Mouse (Mus musculus): ENCODE measurements around the gene Angptl1. TPM values are rescaled to one million over a fixed set of nuclear protein-coding genes. Genes with fewer than 3 reads are reported as not detected.

Gene Angptl1
- total and polyA plus RNA-seq, 3 experiments: 0.08 to 0.23 TPM; not detected in 1

DNA sequence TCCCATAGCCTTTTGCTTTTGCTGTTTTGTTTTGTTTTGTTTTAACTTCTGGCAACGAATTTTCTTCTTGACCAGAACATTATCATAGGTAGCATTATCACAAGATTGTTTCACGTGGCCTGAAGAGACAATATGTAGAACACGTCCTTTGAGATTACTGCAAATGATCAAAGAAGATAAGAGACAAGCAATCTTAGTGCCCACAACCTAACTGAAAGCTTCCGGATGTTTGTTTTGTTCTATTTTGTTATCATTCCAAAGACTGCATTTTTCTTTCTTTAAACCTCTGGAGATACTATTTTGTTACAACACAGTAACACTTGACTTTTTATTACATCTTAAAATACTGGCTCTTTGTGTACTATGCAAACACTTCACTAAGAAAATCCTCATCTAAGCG is 31.7 kb downstream of the Angptl1 start:
- DNase-seq (ENCODE audit: extremely low read depth): no peak
- dilution Hi-C loops (cut with MboI; ENCODE audit: extremely low pct_ligation_motif_present, extremely low pct_unique_long_range_greater_than_20kb, low sequenced_read_pairs): no loop called here
- Histone ChIP-seq H3K9me3 (replicated peaks; ENCODE audit: low read length) (no peaks in the 10 kb centered on the region), H3K4me2 (ENCODE audit: insufficient read depth, low read depth, poor library complexity, severe bottlenecking) (no peak overlapping the region), H3K27ac (ENCODE audit: insufficient read depth, low read depth) (no peak overlapping the region), H3K27me3 (replicated peaks) (no peaks in the 10 kb centered on the region), H3K9ac (ENCODE audit: insufficient read depth, low read depth) (no peak overlapping the region), H3K79me2 (replicated peaks; ENCODE audit: control insufficient read depth, extremely low read depth, insufficient read depth, poor library complexity, severe bottlenecking) (peaks cover 20% of the 10 kb centered on the region; the same call in 1 of the 2 replicates), H3K4me1 (ENCODE audit: control insufficient read depth in 1 of 2, insufficient read depth in 2 of 2) (peaks cover 0 to 1% of the 10 kb centered on the region in 2 experiments; a peak in 1 of 4 replicates), H3K4me3 (replicated peaks in 1 of 3; ENCODE audit: low read depth in 2 of 3, low read length in 2 of 3, poor library complexity in 1 of 3) (no peak overlapping the region), H3K36me3 (replicated peaks in 1 of 2; ENCODE audit: control insufficient read depth in 1 of 2, insufficient read depth in 1 of 2, low read length in 1 of 2) (peaks cover 50 to 80% of the 10 kb centered on the region in 2 experiments)
- no peak for TF ChIP-seq HCFC1 (IDR thresholded peaks at IDR 0.05; ENCODE audit: low read depth, low read length)
- TF ChIP-seq MAZ (IDR thresholded peaks at IDR 0.05; ENCODE audit: low read depth, low read length): no peak
- TF ChIP-seq NELFE (IDR thresholded peaks at IDR 0.05; ENCODE audit: low read depth, low read length): no peak
- TF ChIP-seq MYC (IDR thresholded peaks at IDR 0.05; ENCODE audit: low read depth, low read length): no peak
- no peak for TF ChIP-seq ETS1 (conservative IDR thresholded peaks at IDR 0.05; ENCODE audit: low read depth, low read length)
- TF ChIP-seq CHD2 (IDR thresholded peaks at IDR 0.05; ENCODE audit: low read length): no peak
- no peak for TF ChIP-seq MAFK (IDR thresholded peaks at IDR 0.05; ENCODE audit: insufficient replicate concordance, low read length)
- no peak for TF ChIP-seq ZKSCAN1 (IDR thresholded peaks at IDR 0.05; ENCODE audit: borderline replicate concordance, low read depth, low read length)
- no peak for TF ChIP-seq ZMIZ1 (IDR thresholded peaks at IDR 0.05; ENCODE audit: low read depth, low read length)
- no peak for TF ChIP-seq ZNF384 (IDR thresholded peaks at IDR 0.05; ENCODE audit: low read depth, low read length)
- no peak for TF ChIP-seq CHD1 (IDR thresholded peaks at IDR 0.05; ENCODE audit: low read depth, low read length)
- TF ChIP-seq UBTF (IDR thresholded peaks at IDR 0.05; ENCODE audit: low read depth, low read length): no peak
- in situ Hi-C loops (cut with MboI; ENCODE audit: low pct_ligation_motif_present, low pct_unique_long_range_greater_than_20kb, low sequenced_read_pairs): no loop called here

DNA sequence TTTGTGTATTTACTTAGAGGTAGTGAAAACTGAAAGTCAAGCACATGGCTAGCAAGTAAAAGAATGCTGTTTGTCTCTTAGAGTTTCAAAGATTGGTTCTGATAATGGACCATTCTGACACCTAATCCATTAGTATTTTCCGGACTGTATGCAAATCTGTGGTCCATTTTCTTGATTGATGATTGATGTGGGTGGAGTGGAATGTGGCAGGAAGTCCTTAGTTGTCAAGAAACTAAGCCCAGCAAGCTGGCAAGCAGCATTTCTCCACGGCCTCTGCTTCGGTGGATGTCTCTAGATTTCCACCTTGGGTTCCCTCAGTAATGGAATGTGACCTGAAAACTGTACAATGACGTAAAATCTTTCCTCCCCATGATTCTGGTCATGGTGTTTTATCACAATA is 32.3 kb downstream of the Angptl1 start:
- Histone ChIP-seq H3K9ac (ENCODE audit: insufficient read depth, low read depth) (no peak overlapping the region), H3K4me1 (ENCODE audit: control insufficient read depth in 1 of 2, insufficient read depth in 2 of 2) (no peaks in the 10 kb centered on the region; a peak in 1 of 4 replicates), H3K36me3 (replicated peaks in 1 of 2; ENCODE audit: control insufficient read depth in 1 of 2, insufficient read depth in 1 of 2, low read length in 1 of 2) (peaks cover 50 to 79% of the 10 kb centered on the region in 2 experiments), H3K27me3 (replicated peaks) (no peaks in the 10 kb centered on the region), H3K4me2 (ENCODE audit: insufficient read depth, low read depth, poor library complexity, severe bottlenecking) (no peak overlapping the region), H3K79me2 (replicated peaks; ENCODE audit: control insufficient read depth, extremely low read depth, insufficient read depth, poor library complexity, severe bottlenecking) (peaks cover 20% of the 10 kb centered on the region; the same call in 1 of the 2 replicates), H3K9me3 (replicated peaks; ENCODE audit: low read length) (no peaks in the 10 kb centered on the region), H3K4me3 (replicated peaks in 1 of 3; ENCODE audit: low read depth in 2 of 3, low read length in 2 of 3, poor library complexity in 1 of 3) (no peak overlapping the region), H3K27ac (ENCODE audit: insufficient read depth, low read depth) (no peak overlapping the region)
- in situ Hi-C loops (cut with MboI; ENCODE audit: low pct_ligation_motif_present, low pct_unique_long_range_greater_than_20kb, low sequenced_read_pairs) (no loop called here), dilution Hi-C loops (cut with MboI; ENCODE audit: extremely low pct_ligation_motif_present, extremely low pct_unique_long_range_greater_than_20kb, low sequenced_read_pairs) (no loop called here)
- TF ChIP-seq NRF1 (IDR thresholded peaks at IDR 0.05; ENCODE audit: low read depth, low read length): no peak
- no peak for TF ChIP-seq MYC (IDR thresholded peaks at IDR 0.05; ENCODE audit: low read depth, low read length)
- TF ChIP-seq MEF2A (IDR thresholded peaks at IDR 0.05; ENCODE audit: borderline replicate concordance, low read depth, low read length): no peak
- no peak for TF ChIP-seq EP300 (IDR thresholded peaks at IDR 0.05; ENCODE audit: low read length)
- no peak for TF ChIP-seq ZC3H11A (IDR thresholded peaks at IDR 0.05; ENCODE audit: low read depth, low read length)
- no peak for TF ChIP-seq POLR2A (IDR thresholded peaks at IDR 0.05; ENCODE audit: low read depth, low read length)
- no peak for TF ChIP-seq SIN3A (IDR thresholded peaks at IDR 0.05; ENCODE audit: low read length)
- TF ChIP-seq CHD2 (IDR thresholded peaks at IDR 0.05; ENCODE audit: low read length): no peak
- no peak for TF ChIP-seq MAZ (IDR thresholded peaks at IDR 0.05; ENCODE audit: low read depth, low read length)
- TF ChIP-seq KAT2A (IDR thresholded peaks at IDR 0.05; ENCODE audit: insufficient replicate concordance, low read length): no peak
- no peak for TF ChIP-seq UBTF (IDR thresholded peaks at IDR 0.05; ENCODE audit: low read depth, low read length)
- no peak for TF ChIP-seq GABPA (IDR thresholded peaks at IDR 0.05; ENCODE audit: insufficient replicate concordance, low read depth, low read length)
- TF ChIP-seq ZNF384 (IDR thresholded peaks at IDR 0.05; ENCODE audit: low read depth, low read length): no peak; the same call in 1 of the 2 replicates
- TF ChIP-seq MAFK (IDR thresholded peaks at IDR 0.05; ENCODE audit: insufficient replicate concordance, low read length): no peak
- TF ChIP-seq E2F4 (IDR thresholded peaks at IDR 0.05; ENCODE audit: insufficient replicate concordance, low read depth, low read length): no peak
- TF ChIP-seq CTCF (conservative IDR thresholded peaks at IDR 0.05 in 1 of 2, IDR thresholded peaks at IDR 0.05 in 1 of 2; ENCODE audit: low read depth in 2 of 2, low read length in 2 of 2): no peak
- TF ChIP-seq NELFE (IDR thresholded peaks at IDR 0.05; ENCODE audit: low read depth, low read length): no peak
- DNase-seq (ENCODE audit: extremely low read depth): no peak

All from CH12.LX (cell line).